Mouse (Mus musculus) limb, embryonic 13.5 days (tissue): ENCODE measurements around the gene Oaz2. TPM values are rescaled to one million over a fixed set of nuclear protein-coding genes. Genes with fewer than 3 reads are reported as not detected.

Source experiments
- polyA plus RNA-seq: library from polyadenylated mRNA; unstranded; fragments of >200 nt; fragmentation: Nextera tagmentation; extraction: Ambion mirVana; gene quantifications from 2 replicates; pipeline ENCODE4 v1.2.1, GENCODE M21; 2015

Gene Oaz2
- polyA plus RNA-seq, 1 experiment from 2014 or later, result 341 TPM

Other genes with a start within 250 kb of the Oaz2 start
- gene Slc51b, start 245.0 kb upstream of the Oaz2 start, polyA plus RNA-seq, result not detected in 2 replicates
- 24.2 and 25.2 TPM in 2 replicates for gene Mtfmt, start 232.2 kb upstream of the Oaz2 start, polyA plus RNA-seq
- gene Spg21, start 207.1 kb upstream of the Oaz2 start, polyA plus RNA-seq, result 141 and 144 TPM in 2 replicates
- not detected in 2 replicates for gene Ankdd1a, start 147.8 kb upstream of the Oaz2 start, polyA plus RNA-seq
- gene Plekho2, start 88.0 kb upstream of the Oaz2 start, polyA plus RNA-seq, result 13.9 and 16.2 TPM in 2 replicates
- gene Pif1, start 80.8 kb upstream of the Oaz2 start, polyA plus RNA-seq, result 15.1 and 16.0 TPM in 2 replicates
- gene Rbpms2, start 38.4 kb upstream of the Oaz2 start, polyA plus RNA-seq, result 15.3 and 16.1 TPM in 2 replicates
- 7.2 and 8.1 TPM in 2 replicates for gene Zfp609, start 159.6 kb downstream of the Oaz2 start, polyA plus RNA-seq
- gene Pclaf, start 222.2 kb downstream of the Oaz2 start, polyA plus RNA-seq, result 207 and 211 TPM in 2 replicates
- 39.8 and 41.1 TPM in 2 replicates for gene Trip4, start 240.8 kb downstream of the Oaz2 start, polyA plus RNA-seq
- gene Csnk1g1, start 240.9 kb downstream of the Oaz2 start, polyA plus RNA-seq, result 18.6 and 18.8 TPM in 2 replicates